Mouse (Mus musculus): ENCODE measurements around the gene Ubxn2a. TPM values are rescaled to one million over a fixed set of nuclear protein-coding genes. Genes with fewer than 3 reads are reported as not detected.
A peak's percentile ranks its signal among the peaks of the same experiment; 100 is the strongest.

Ubxn2a gene
- total RNA-seq, 2 experiments from 2014 or later: 52.8 to 55.6 TPM

DNA sequence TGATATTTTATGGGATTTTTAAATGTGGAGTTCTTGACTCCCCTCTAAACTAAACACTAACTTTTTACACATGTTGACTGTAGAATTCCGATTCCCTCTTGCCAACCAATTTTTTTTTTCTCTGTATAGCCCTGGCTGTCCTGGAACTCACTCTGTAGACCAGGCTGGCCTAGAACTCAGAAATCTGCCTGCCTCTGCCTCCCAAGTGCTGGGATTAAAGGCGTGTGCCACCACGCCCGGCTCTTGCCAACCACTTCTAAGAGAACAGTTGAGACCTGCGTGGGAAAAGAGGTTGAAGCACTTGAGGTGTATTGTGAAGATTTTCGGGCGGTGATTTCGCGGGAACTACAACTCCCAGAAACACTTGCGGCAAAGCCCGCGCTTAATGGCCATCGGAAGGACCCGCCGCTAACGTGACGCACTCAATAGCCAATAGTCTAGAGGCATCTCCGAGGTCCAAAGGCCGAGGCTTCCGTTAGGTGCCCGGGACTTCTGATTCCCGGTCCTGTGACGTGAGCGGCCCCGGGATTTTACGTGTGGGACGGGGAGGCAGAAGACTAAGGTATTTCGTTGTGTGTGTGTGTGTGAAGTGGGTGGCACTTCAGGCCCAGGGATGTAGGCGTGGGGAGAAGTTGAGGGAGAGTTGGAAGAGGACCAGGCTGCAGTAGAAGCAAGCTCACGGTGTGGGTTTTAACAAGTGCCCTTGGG lies 64.5 kb downstream of the Ubxn2a start, which contains the start of gene Wdcp:
TSS of gene Wdcp (plus strand) at position 414 of the 708 bp plus-strand sequence.
- peak; percentile 86 to 89 for DNase-seq
- intact Hi-C loops (cut with DNase I): loop anchor here (2.0 to 5.0 kb wide), 2 partner anchors 24 to 74 kb away; partner anchors contain the start of gene Atad2b

DNA sequence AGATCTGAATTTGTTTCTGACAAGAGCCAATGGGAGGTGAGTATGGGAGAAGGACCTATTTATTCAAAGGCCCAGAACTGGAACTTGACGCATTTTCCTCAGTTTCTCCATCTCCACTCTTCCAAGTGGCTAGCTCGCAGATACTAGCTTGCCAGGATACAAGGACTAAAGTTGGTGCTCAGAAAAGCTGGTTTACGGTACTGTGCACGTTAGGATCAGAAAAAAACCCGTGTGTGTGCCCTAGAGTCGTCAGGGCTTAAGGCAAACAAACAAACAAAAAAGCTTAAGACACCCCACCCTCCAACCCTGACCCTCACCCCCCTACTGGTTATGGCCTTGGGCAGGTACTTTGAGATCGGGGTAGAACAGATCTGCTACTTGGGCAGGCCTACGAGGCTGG lies 65.0 kb downstream of the Ubxn2a start:
- intact Hi-C loops (cut with DNase I): loop anchor here (2.0 to 5.0 kb wide), 2 partner anchors 24 to 75 kb away; partner anchors contain the start of gene Atad2b
- DNase-seq: no peak

DNA sequence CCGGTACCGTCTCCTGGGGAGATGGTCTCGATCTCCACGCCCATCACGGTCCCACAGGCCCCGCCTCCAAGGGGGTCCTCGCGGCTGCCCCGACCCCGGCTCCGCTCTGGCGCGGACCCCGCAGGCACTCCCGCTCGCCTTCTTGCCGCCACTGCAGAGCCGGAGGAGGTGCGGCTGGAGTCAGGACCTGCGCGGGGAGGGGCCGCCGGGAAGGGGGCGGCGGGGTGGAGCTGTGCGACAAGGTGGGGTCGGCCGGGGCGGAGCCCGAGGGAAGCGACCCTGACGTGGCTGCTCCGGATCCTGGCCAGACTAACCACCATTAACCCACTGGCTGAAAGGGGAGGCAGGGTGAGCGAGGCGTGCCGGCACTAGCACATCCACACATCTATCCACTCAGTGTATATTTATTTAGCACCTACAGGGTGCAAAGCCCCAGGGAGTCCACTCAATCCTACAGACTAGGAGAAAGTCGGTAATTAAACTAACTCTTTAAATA lies 66.1 kb downstream of the Ubxn2a start, which contains the start of gene Fkbp1b:
TSS of gene Fkbp1b (minus strand) at position 200 of the 496 bp plus-strand sequence.
- peak; percentile 47 to 62 for DNase-seq
- intact Hi-C loops (cut with DNase I): loop anchor here (5.0 kb wide), 1 partner anchor 76 kb away; the partner anchor contains the start of gene Atad2b

DNA sequence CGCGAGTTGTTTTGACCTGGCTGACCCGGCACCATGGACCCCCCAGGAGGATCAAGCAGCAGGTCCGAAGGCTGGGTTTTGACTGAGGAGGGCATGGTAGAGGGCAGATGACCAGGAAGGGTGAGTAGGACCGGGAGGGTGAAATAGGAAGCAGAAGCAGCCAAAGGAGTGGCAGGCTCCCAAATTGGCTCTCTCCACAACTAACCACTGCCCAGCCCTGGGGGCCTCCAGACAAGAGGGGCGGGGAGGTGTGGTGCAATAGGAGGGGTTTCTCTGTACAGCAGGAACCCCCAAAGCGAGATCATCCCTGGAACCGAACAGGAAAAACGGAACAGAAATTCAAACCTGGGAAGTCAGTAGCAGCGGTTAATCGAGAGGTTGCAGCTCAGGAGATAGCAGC lies 66.8 kb downstream of the Ubxn2a start:
- intact Hi-C loops (cut with DNase I): loop anchor here (5.0 kb wide), 1 partner anchor 77 kb away; the partner anchor contains the start of gene Atad2b
- DNase-seq: peak in 1 of 2 experiments; percentile 11

DNA sequence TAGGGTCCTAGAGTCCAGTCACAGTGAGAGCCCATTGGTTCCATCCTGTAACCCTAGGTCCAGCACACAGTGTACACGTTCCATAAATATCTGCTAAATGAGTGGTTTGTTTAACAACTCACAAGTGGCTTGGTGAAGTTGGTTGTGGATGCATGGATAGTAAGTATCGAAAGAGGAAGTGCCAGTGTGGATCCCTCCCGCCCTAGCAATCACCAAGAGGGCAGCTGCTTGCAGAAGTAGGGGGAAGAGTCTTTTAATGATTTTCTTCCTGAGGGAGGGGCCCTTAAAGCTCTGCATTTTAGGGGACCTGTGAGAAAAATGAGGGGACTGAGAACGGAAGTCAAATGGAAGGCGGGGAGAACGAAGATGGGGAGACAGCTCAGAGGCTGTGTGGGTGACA lies 67.5 kb downstream of the Ubxn2a start:
- intact Hi-C loops (cut with DNase I): loop anchor here (5.0 kb wide), 1 partner anchor 77 kb away; the partner anchor contains the start of gene Atad2b
- no peak for DNase-seq

GRCm38 (mm10) chr12:4836959-4837358 lies 70.5 kb downstream of the Ubxn2a start:
- intact Hi-C loops (cut with DNase I): no loop called here

More at GRCm38 (mm10) chr12:4836959-4837358, 70.5 kb downstream of the Ubxn2a start:
- DNase-seq: no peak

Other genes with a start within 250 kb of the Ubxn2a start
- under 1 TPM; 0.10 to 0.19 TPM for gene Fam228a, start 169.3 kb downstream of the Ubxn2a start, total RNA-seq (2021)
- gene Pfn4, start 138.7 kb downstream of the Ubxn2a start, total RNA-seq (2021): 1 to 10 TPM; 1.6 to 2.0 TPM
- gene Fam228b, start 138.4 kb downstream of the Ubxn2a start, total RNA-seq (2021): 1 to 10 TPM; 4.0 to 5.1 TPM
- gene Sf3b6, start 90.2 kb downstream of the Ubxn2a start, total RNA-seq (2021): 10 to 100 TPM; 48.1 to 54.1 TPM
- gene Fkbp1b, start 66.1 kb downstream of the Ubxn2a start, total RNA-seq (2021): 1 to 10 TPM; 2.8 to 2.9 TPM
- gene Wdcp, start 64.4 kb downstream of the Ubxn2a start, total RNA-seq (2021): 1 to 10 TPM; 8.1 to 9.0 TPM
- gene Mfsd2b, start 33.3 kb downstream of the Ubxn2a start, total RNA-seq (2021): under 1 TPM; 0.68 to 0.86 TPM
- gene Atad2b, start 9.6 kb upstream of the Ubxn2a start, total RNA-seq (2021): 10 to 100 TPM; 23.7 to 23.8 TPM

Data from heart, postnatal 14 days (tissue).